Mouse (Mus musculus): ENCODE results near the gene Trap1a. TPM values are rescaled to one million over a fixed set of nuclear protein-coding genes. Genes with fewer than 3 reads are reported as not detected.
"Not testable (repeated sequence)": the region's sequence is repeated elsewhere in the genome, so short reads cannot be mapped to it uniquely, and the experiment has no call there.

Gene Trap1a
- polyA plus RNA-seq (2012; fragmentation: generic; extraction: Trizol), result not detected
- long read RNA-seq, experiment 1, result 0 reads
- long read RNA-seq, experiment 2, result 0 reads

DNA sequence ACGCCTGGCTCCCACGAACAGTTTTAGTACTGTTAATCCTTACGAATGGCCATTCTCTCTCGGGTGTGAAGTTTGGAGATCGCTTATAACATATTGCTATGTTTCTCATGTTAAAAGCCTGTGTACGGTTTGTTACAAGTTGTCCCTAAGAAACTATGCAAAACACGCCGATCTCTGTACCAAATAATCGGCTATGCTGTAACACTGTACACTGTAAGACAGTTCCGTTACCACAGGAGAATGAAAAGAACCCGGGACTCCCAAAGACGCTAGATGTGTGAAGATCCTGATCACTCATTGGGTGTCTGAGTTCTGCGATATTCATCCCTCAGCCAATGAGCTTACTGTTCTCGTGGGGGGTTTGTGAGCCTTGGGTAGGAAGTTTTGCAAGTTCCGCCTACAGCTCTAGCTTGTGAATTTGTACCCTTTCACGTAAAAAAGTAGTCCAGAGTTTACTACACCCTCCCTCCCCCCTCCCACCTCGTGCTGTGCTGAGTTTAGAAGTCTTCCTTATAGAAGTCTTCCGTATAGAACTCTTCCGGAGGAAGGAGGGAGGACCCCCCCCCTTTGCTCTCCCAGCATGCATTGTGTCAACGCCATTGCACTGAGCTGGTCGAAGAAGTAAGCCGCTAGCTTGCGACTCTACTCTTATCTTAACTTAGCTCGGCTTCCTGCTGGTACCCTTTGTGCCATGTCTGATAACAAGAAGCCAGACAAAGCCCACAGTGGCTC lies at the start of gene Trap1a:
Gene Trap1a, plus strand, starts transcription at position 421 of the 732 bp plus-strand sequence.
- Histone ChIP-seq H3K4me3 (ENCODE audit: insufficient read depth, poor library complexity, severe bottlenecking) (no peak within 1 kb of the TSS), H3K36me3 (ENCODE audit: control insufficient read depth, insufficient read depth) (no peaks in the 10 kb centered on the region), H3ac (ENCODE audit: control insufficient read depth, insufficient read length, low read depth) (no peak within 1 kb of the TSS), H3K79me2 (ENCODE audit: control insufficient read depth, insufficient read depth) (no peaks in the 10 kb centered on the region), H3K79me3 (ENCODE audit: low read depth) (no peaks in the 10 kb centered on the region), H3K27me3 (ENCODE audit: control insufficient read depth, insufficient read depth, insufficient read length) (no peaks in the 10 kb centered on the region)
- TF ChIP-seq USF1 (IDR thresholded peaks at IDR 0.05; ENCODE audit: low read depth), result no peak
- no peak for TF ChIP-seq MYOD1 (IDR thresholded peaks at IDR 0.05; ENCODE audit: control insufficient read depth, insufficient read length, low read depth)
- TF ChIP-seq MAX (IDR thresholded peaks at IDR 0.05), result no peak
- no peak for TF ChIP-seq CTCF (IDR thresholded peaks at IDR 0.05; ENCODE audit: control insufficient read depth, insufficient read depth, insufficient read length)
- TF ChIP-seq MYOG (IDR thresholded peaks at IDR 0.05; ENCODE audit: control insufficient read depth, extremely low read depth, insufficient read length), result no peak
- no peak for TF ChIP-seq CEBPB (IDR thresholded peaks at IDR 0.05; ENCODE audit: low read depth)
- no peak for TF ChIP-seq FOSL1 (IDR thresholded peaks at IDR 0.05; ENCODE audit: insufficient read depth, low read length, poor library complexity, severe bottlenecking)

DNA sequence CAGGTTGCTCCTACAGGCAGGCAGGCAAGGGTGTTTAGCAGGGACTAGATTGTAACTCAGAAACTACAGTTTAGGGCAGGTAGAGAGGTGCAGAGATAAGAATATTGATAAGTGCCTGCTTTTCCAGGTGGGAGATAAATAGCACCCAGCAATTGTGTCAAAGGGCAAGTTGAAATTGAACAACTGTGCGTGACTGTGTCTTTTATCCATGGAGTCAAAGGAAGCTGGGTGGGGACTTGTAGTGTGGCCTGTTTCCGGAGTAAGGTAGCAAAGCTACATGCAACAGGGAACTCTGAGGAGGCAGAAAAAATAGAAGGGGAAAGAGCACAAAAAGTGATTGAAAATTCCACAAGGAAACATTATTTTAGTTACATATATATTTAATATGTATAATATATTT lies 40.4 kb upstream of the Trap1a start:
- H3K4me3 ChIP-seq (ENCODE audit: insufficient read depth, poor library complexity, severe bottlenecking), result no peak overlapping the region
- no peaks in the 10 kb centered on the region for H3K79me2 ChIP-seq (ENCODE audit: control insufficient read depth, insufficient read depth)
- no peak for TF ChIP-seq FOSL1 (IDR thresholded peaks at IDR 0.05; ENCODE audit: insufficient read depth, low read length, poor library complexity, severe bottlenecking)
- no peak for TF ChIP-seq CTCF (IDR thresholded peaks at IDR 0.05; ENCODE audit: control insufficient read depth, insufficient read depth, insufficient read length)
- no peak for TF ChIP-seq MAX (IDR thresholded peaks at IDR 0.05)
- no peak for TF ChIP-seq MYOD1 (IDR thresholded peaks at IDR 0.05; ENCODE audit: control insufficient read depth, insufficient read length, low read depth)
- TF ChIP-seq MYOG (IDR thresholded peaks at IDR 0.05; ENCODE audit: control insufficient read depth, extremely low read depth, insufficient read length), result no peak
- no peak for TF ChIP-seq USF1 (IDR thresholded peaks at IDR 0.05; ENCODE audit: low read depth)
- no peak for TF ChIP-seq CEBPB (IDR thresholded peaks at IDR 0.05; ENCODE audit: low read depth)
- H3ac ChIP-seq (ENCODE audit: control insufficient read depth, insufficient read length, low read depth), result no peak overlapping the region
- H3K27me3 ChIP-seq (ENCODE audit: control insufficient read depth, insufficient read depth, insufficient read length), result no peaks in the 10 kb centered on the region
- no peaks in the 10 kb centered on the region for H3K36me3 ChIP-seq (ENCODE audit: control insufficient read depth, insufficient read depth)
- no peaks in the 10 kb centered on the region for H3K79me3 ChIP-seq (ENCODE audit: low read depth)

DNA sequence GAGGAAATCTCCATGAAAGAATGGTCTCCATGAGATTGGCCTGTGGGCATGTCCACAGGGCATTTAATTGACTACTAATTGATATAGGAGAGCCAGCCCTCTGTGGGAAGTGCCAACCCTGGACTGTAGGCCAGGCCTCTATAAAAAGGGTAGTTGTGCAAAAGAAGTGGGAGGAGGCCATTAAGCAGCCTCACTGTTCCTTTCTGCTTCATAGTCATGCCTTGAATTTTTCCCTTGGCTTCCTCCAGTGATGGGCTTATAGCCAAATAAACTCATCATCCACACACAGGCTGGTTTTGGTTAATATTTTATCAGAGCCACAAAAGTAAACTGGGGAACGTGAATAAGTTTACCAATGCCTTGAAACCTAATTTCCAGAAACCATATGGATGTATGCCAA lies 38.2 kb upstream of the Trap1a start:
- Histone ChIP-seq H3ac (ENCODE audit: control insufficient read depth, insufficient read length, low read depth) (no peak overlapping the region), H3K27me3 (ENCODE audit: control insufficient read depth, insufficient read depth, insufficient read length) (no peaks in the 10 kb centered on the region)

GRCm38 (mm10) chrX:139317356-139317755 lies 16.1 kb upstream of the Trap1a start:
- H3ac ChIP-seq (ENCODE audit: control insufficient read depth, insufficient read length, low read depth); H3K4me3 ChIP-seq (ENCODE audit: insufficient read depth, poor library complexity, severe bottlenecking); H3K27me3 ChIP-seq (ENCODE audit: control insufficient read depth, insufficient read depth, insufficient read length): not testable (repeated sequence)

More for the DNA sequence above, 38.2 kb upstream of the Trap1a start:
- H3K79me2 ChIP-seq (ENCODE audit: control insufficient read depth, insufficient read depth), result no peaks in the 10 kb centered on the region
- TF ChIP-seq MAX (IDR thresholded peaks at IDR 0.05), result no peak
- no peaks in the 10 kb centered on the region for H3K36me3 ChIP-seq (ENCODE audit: control insufficient read depth, insufficient read depth)
- H3K4me3 ChIP-seq (ENCODE audit: insufficient read depth, poor library complexity, severe bottlenecking), result no peak overlapping the region
- H3K79me3 ChIP-seq (ENCODE audit: low read depth), result no peaks in the 10 kb centered on the region

DNA sequence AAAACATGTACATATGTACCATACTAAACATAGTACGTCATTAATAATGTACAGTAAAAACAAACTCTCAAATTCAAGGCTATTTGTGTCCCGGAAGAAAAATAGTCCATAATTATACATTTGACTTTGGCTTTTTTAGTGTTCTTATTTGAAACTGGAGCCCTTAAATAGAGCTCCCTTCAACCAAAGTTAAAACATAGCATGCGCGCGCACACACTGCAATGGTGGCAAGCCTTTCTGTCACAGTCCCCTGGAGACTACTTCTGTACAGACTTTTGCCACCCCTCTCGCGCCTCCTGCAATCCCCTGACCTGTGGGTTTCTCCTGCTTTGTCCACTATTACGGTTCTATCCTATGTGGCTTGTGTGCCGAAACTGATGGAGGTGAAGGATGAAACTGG lies 900 bp upstream of the Trap1a start:
- TF ChIP-seq FOSL1 (IDR thresholded peaks at IDR 0.05; ENCODE audit: insufficient read depth, low read length, poor library complexity, severe bottlenecking) (no peak), MYOG (IDR thresholded peaks at IDR 0.05; ENCODE audit: control insufficient read depth, extremely low read depth, insufficient read length) (no peak)
- Histone ChIP-seq H3K79me3 (ENCODE audit: low read depth) (no peaks in the 10 kb centered on the region), H3K4me3 (ENCODE audit: insufficient read depth, poor library complexity, severe bottlenecking) (no peak overlapping the region), H3K79me2 (ENCODE audit: control insufficient read depth, insufficient read depth) (no peaks in the 10 kb centered on the region), H3K27me3 (ENCODE audit: control insufficient read depth, insufficient read depth, insufficient read length) (no peaks in the 10 kb centered on the region), H3K36me3 (ENCODE audit: control insufficient read depth, insufficient read depth) (no peaks in the 10 kb centered on the region), H3ac (ENCODE audit: control insufficient read depth, insufficient read length, low read depth) (no peak overlapping the region)

More at GRCm38 (mm10) chrX:139317356-139317755, 16.1 kb upstream of the Trap1a start:
- not testable (repeated sequence) for H3K79me3 ChIP-seq (ENCODE audit: low read depth); H3K79me2 ChIP-seq (ENCODE audit: control insufficient read depth, insufficient read depth); H3K36me3 ChIP-seq (ENCODE audit: control insufficient read depth, insufficient read depth)

DNA sequence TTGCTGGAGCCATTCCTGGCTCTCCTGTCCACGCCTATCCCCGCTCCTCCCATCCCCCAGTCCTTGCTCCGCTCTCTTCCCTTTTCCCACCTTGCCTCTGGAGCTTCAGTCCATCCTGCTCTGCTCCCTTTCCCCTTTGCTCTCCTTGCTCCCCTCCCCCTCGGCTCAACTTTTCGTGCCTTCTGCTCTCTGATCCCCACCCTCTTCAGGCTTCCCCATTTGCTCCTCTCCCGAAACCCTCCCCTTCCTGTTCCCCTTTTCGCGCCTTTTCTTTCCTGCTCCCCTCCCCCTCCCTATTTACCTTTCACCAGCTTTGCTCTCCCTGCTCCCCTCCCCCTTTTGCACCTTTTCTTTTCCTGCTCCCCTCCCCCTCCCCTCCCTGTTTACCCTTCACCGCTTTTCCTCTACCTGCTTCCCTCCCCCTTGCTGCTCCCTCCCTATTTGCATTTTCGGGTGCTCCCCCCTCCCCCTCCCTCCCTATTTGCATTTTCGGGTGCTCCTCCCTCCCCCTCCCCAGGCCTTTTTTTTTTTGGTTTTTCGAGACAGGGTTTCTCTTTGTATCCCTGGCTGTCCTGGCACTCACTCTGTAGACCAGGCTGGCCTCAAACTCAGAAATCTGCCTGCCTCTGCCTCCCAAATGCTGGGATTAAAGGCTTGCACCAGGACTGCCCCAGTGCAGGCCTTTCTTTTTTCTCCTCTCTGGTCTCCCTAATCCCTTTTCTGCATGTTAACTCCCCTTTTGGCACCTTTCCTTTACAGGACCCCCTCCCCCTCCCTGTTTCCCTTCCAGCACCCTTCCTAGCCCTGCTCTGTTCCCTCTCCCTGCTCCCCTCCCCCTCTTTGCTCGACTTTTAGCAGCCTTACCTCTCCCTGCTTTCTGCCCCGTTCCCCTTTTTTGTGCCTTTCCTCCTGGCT lies 1.3 kb downstream of the Trap1a start:
- H3K4me3 ChIP-seq (ENCODE audit: insufficient read depth, poor library complexity, severe bottlenecking), result no peak overlapping the region
- TF ChIP-seq MYOG (IDR thresholded peaks at IDR 0.05; ENCODE audit: control insufficient read depth, extremely low read depth, insufficient read length) (no peak), MAX (IDR thresholded peaks at IDR 0.05) (no peak), MYOD1 (IDR thresholded peaks at IDR 0.05; ENCODE audit: control insufficient read depth, insufficient read length, low read depth) (no peak), FOSL1 (IDR thresholded peaks at IDR 0.05; ENCODE audit: insufficient read depth, low read length, poor library complexity, severe bottlenecking) (no peak), CEBPB (IDR thresholded peaks at IDR 0.05; ENCODE audit: low read depth) (no peak), CTCF (IDR thresholded peaks at IDR 0.05; ENCODE audit: control insufficient read depth, insufficient read depth, insufficient read length) (no peak), USF1 (IDR thresholded peaks at IDR 0.05; ENCODE audit: low read depth) (no peak)
- H3K79me2 ChIP-seq (ENCODE audit: control insufficient read depth, insufficient read depth), result no peaks in the 10 kb centered on the region
- no peaks in the 10 kb centered on the region for H3K36me3 ChIP-seq (ENCODE audit: control insufficient read depth, insufficient read depth)
- no peaks in the 10 kb centered on the region for H3K27me3 ChIP-seq (ENCODE audit: control insufficient read depth, insufficient read depth, insufficient read length)
- H3ac ChIP-seq (ENCODE audit: control insufficient read depth, insufficient read length, low read depth), result no peak overlapping the region
- H3K79me3 ChIP-seq (ENCODE audit: low read depth), result no peaks in the 10 kb centered on the region

Data from C2C12 (cell line).